Mouse (Mus musculus): ENCODE measurements around the gene Gpn3. TPM values are rescaled to one million over a fixed set of nuclear protein-coding genes. Genes with fewer than 3 reads are reported as not detected.

Gene Gpn3
- polyA plus RNA-seq, 1 experiment from 2014 or later: 45.7 TPM

DNA sequence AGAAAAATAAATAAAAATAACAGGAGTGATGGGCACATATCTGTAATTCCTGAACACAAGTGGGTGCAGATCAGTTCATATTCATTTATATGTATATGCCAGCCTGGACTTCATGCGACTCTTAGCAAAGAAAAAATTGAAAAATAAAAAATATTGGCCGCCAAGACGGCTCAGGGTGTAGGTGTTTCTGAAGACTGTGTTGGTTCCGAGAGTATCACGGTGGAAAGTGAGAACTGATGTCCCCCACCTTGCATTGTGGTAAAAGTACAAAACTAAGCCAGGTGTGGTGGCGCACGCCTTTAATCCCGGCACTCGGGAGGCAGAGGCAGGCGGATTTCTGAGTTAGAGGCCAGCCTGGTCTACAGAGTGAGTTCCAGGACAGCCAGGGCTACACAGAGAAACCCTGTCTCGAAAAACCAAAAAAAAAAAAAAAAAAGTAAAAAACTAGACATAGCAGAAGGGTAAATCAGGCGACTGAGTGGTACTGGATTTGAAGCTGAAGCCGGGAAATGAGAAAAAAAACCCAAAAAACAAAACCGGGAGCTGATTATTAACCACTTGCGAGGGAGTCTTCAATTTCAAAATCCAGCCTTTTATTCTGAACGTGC lies 19.6 kb downstream of the Gpn3 start:
- peak overlapping the region; percentile 75 for H3K27ac ChIP-seq (replicated peaks)
- H3K9ac ChIP-seq (replicated peaks): no peak overlapping the region
- no peaks in the 10 kb centered on the region for H3K36me3 ChIP-seq
- H3K27me3 ChIP-seq (replicated peaks): no peaks in the 10 kb centered on the region
- WGBS: 54% methylated on average over 15 of the region's 16 CpGs
- peak; percentile 3; the same call in 1 of the 2 replicates for ATAC-seq (ENCODE audit: low FRiP score)
- H3K4me3 ChIP-seq (replicated peaks): peak overlapping the region; percentile 86
- H3K4me1 ChIP-seq: peaks cover 15% of the 10 kb centered on the region
- H3K9me3 ChIP-seq (replicated peaks): no peaks in the 10 kb centered on the region
- H3K4me2 ChIP-seq: peak overlapping the region; percentile 77

- no peaks in the 10 kb centered on the region for H3K9me3 ChIP-seq (replicated peaks)
- peak within 1 kb of the TSS; percentile 90 for H3K9ac ChIP-seq (replicated peaks)
- H3K36me3 ChIP-seq: peaks cover 4% of the 10 kb centered on the region; the same call in 1 of the 2 replicates
- H3K4me2 ChIP-seq: peak within 1 kb of the TSS; percentile 77
- peak within 1 kb of the TSS; percentile 75 for H3K27ac ChIP-seq (replicated peaks)
- under 1% methylated on average over 39 of the region's 39 CpGs for WGBS
- peaks cover 15% of the 10 kb centered on the region for H3K4me1 ChIP-seq
- H3K27me3 ChIP-seq (replicated peaks): no peaks in the 10 kb centered on the region
- peak; percentile 96 for ATAC-seq (ENCODE audit: low FRiP score)
- H3K4me3 ChIP-seq (replicated peaks): peak within 1 kb of the TSS; percentile 86
These were observed 20.1 kb downstream of the Gpn3 start, which contains the start of gene Arpc3 for GRCm38 (mm10) chr5:122391786-122392180. TSS of gene Arpc3 (plus strand) at chr5:122391878.

DNA sequence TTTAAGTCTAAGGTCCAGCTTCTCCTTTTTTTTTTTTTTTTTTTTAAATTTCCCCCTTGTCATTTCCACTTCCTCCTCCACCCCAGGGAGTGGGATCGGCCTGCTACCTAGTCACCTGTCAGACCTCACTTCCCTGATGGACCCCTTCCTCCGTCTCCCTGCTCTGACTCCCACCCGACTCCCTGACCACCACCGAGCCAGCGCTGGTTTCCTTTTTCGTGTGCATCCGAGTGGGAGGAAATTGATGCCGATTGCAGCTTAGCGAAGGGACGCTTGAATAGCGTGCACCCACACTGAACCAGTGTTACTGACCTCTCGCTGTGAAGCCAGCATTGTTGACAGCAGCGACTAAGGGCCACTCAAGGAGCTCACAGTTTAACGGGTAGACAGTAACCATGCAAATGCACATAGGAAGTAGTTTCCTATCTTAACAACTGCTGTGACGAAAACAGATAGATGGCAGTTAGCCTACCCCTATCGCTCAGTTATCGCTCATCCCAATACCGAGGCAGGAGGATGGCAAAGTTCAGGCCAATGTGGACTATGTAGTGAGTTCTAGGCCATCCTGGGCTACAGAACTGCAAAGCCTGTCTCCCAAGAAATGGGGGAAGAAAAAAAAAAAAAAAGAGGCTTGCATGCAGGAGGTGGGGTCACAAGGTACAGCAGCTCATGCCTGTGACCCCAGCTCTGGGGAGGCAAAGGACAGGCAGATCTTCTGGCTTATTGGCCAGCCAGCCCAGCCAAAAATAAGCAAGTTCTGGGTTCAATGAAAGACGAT lies 20.7 kb downstream of the Gpn3 start:
- peak; percentile 53; the same call in 1 of the 2 replicates for ATAC-seq (ENCODE audit: low FRiP score)
- no peaks in the 10 kb centered on the region for H3K9me3 ChIP-seq (replicated peaks)
- peak overlapping the region; percentile 75 for H3K27ac ChIP-seq (replicated peaks)
- H3K4me2 ChIP-seq: peak overlapping the region; percentile 77
- peak overlapping the region; percentile 90 for H3K9ac ChIP-seq (replicated peaks)
- 16% methylated on average over 19 of the region's 19 CpGs for WGBS
- peak overlapping the region; percentile 86 for H3K4me3 ChIP-seq (replicated peaks)
- H3K27me3 ChIP-seq (replicated peaks): no peaks in the 10 kb centered on the region
- H3K4me1 ChIP-seq: peaks cover 15% of the 10 kb centered on the region
- peaks cover 10% of the 10 kb centered on the region for H3K36me3 ChIP-seq

- Histone ChIP-seq H3K36me3 (peaks cover 22% of the 10 kb centered on the region), H3K4me1 (peaks cover 15% of the 10 kb centered on the region), H3K9ac (replicated peaks) (no peak overlapping the region), H3K4me2 (no peak overlapping the region), H3K27ac (replicated peaks) (no peak overlapping the region), H3K27me3 (replicated peaks) (no peaks in the 10 kb centered on the region), H3K9me3 (replicated peaks) (no peaks in the 10 kb centered on the region), H3K4me3 (replicated peaks) (0 out of 2 replicates have a peak overlapping the region, but pooled peaks have one; percentile 2)
- no peak for ATAC-seq (ENCODE audit: low FRiP score)
- WGBS: 36% methylated on average over 2 of the region's 2 CpGs
These were observed 22.2 kb downstream of the Gpn3 start for GRCm38 (mm10) chr5:122393887-122394286.

DNA sequence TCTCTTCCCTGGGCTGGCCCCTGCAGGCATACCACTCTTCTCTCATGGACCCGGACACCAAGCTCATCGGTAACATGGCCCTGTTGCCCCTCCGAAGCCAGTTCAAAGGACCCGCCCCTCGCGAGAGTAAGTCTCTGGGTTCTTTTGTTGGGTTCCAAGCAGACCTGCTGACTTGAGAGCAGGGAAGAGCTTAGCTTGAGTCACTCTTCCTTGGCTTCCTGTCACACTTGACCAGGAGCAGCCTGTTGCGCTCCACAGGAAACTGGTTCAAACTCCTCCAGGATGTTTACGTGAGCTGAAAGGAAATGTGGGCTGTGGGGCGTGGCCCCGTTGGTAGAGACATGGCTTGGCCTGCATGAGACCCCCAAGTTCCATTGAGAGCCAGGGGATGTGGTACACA lies 25.1 kb downstream of the Gpn3 start:
- Histone ChIP-seq H3K27ac (replicated peaks) (no peak overlapping the region), H3K4me2 (no peak overlapping the region), H3K27me3 (replicated peaks) (no peaks in the 10 kb centered on the region), H3K4me1 (peaks cover 21% of the 10 kb centered on the region), H3K9me3 (replicated peaks) (no peaks in the 10 kb centered on the region), H3K36me3 (peaks cover 41% of the 10 kb centered on the region), H3K9ac (replicated peaks) (no peak overlapping the region), H3K4me3 (replicated peaks) (no peak overlapping the region)
- 87% methylated on average over 10 of the region's 10 CpGs for WGBS
- no peak for ATAC-seq (ENCODE audit: low FRiP score)

GRCm38 (mm10) chr5:122397495-122397894 lies 25.8 kb downstream of the Gpn3 start:
- H3K4me1 ChIP-seq: peaks cover 17% of the 10 kb centered on the region
- H3K36me3 ChIP-seq: peaks cover 48% of the 10 kb centered on the region
- no peaks in the 10 kb centered on the region for H3K27me3 ChIP-seq (replicated peaks)
- ATAC-seq (ENCODE audit: low FRiP score): no peak
- H3K4me2 ChIP-seq: no peak overlapping the region
- 89% methylated on average over 8 of the region's 8 CpGs for WGBS
- H3K4me3 ChIP-seq (replicated peaks): no peak overlapping the region
- no peak overlapping the region for H3K27ac ChIP-seq (replicated peaks)
- no peaks in the 10 kb centered on the region for H3K9me3 ChIP-seq (replicated peaks)
- H3K9ac ChIP-seq (replicated peaks): no peak overlapping the region

- Histone ChIP-seq H3K36me3 (peaks cover 72% of the 10 kb centered on the region), H3K9me3 (replicated peaks) (no peaks in the 10 kb centered on the region), H3K4me3 (replicated peaks) (no peak overlapping the region), H3K27me3 (replicated peaks) (no peaks in the 10 kb centered on the region), H3K9ac (replicated peaks) (no peak overlapping the region), H3K4me1 (peaks cover 6% of the 10 kb centered on the region), H3K4me2 (no peak overlapping the region), H3K27ac (replicated peaks) (no peak overlapping the region)
- 94% methylated on average over 8 of the region's 8 CpGs for WGBS
- no peak for ATAC-seq (ENCODE audit: low FRiP score)
These were observed 28.2 kb downstream of the Gpn3 start for GRCm38 (mm10) chr5:122399871-122400270.

DNA sequence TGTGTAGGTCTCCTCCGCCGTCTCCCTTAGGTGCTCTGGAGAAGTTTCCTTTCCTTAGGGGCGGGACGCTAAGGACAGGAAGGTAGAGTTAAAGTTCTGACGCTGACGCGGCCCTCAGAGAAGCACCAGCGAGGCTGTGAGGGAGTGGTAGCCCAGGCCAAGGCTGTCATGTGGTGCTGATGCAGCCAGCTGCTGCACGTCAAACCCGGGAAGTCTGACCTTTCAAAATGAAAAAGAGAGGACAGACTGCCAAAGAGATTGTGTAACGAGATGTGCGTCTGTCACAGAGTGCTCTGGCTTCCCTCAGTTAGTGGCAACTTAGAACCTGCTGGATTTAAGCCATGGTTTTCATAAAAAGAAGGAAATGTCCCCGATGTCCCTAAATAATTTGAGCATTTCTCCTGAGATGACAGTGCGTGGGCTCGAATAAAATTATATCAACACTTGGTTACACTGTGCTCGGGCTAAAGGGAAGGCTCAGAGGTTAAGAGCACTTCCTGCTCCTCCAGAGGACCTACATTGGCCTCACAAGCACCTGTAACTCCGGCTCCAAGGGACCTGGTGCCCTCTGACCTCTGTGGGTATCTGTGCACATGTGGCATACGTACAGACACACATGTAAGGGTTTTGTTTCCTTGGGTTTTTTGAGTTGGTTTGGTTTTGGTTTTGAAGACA lies 29.1 kb downstream of the Gpn3 start:
- Histone ChIP-seq H3K36me3 (peaks cover 81% of the 10 kb centered on the region), H3K4me3 (replicated peaks) (no peak overlapping the region), H3K9ac (replicated peaks) (no peak overlapping the region), H3K4me2 (no peak overlapping the region), H3K27me3 (replicated peaks) (no peaks in the 10 kb centered on the region), H3K27ac (replicated peaks) (no peak overlapping the region), H3K9me3 (replicated peaks) (no peaks in the 10 kb centered on the region), H3K4me1 (peaks cover 6% of the 10 kb centered on the region)
- 86% methylated on average over 18 of the region's 18 CpGs for WGBS
- ATAC-seq (ENCODE audit: low FRiP score): no peak

- 21% methylated on average over 8 of the region's 8 CpGs for WGBS
- Histone ChIP-seq H3K4me2 (no peak overlapping the region), H3K9me3 (replicated peaks) (no peaks in the 10 kb centered on the region), H3K36me3 (peaks cover 86% of the 10 kb centered on the region), H3K27ac (replicated peaks) (no peak overlapping the region), H3K4me3 (replicated peaks) (no peak overlapping the region), H3K9ac (replicated peaks) (no peak overlapping the region), H3K27me3 (replicated peaks) (no peaks in the 10 kb centered on the region), H3K4me1 (peaks cover 6% of the 10 kb centered on the region)
- ATAC-seq (ENCODE audit: low FRiP score): no peak
These were observed 29.6 kb downstream of the Gpn3 start for GRCm38 (mm10) chr5:122401303-122401640.

DNA sequence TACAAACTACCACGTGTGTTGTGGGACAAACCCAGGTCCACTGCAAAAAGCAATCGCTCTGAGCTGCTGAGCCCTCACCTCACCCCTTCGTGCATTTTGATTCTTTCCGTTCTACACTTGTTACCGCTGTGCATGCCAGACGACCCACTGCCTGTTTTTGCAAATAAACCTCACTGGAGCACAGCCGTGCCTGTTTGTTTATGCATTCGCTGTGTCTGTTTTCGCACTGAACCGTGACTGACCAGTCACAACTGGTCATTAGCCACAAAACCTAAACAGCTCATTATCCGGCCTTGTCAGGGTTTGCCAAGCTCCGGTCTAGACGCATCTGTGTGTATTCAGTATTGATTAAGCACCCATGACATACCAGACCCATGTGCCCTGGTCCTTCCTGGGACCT lies 30.5 kb downstream of the Gpn3 start:
- Histone ChIP-seq H3K4me2 (no peak overlapping the region), H3K4me1 (peaks cover 6% of the 10 kb centered on the region), H3K27ac (replicated peaks) (no peak overlapping the region), H3K27me3 (replicated peaks) (no peaks in the 10 kb centered on the region), H3K36me3 (peaks cover 87% of the 10 kb centered on the region), H3K9me3 (replicated peaks) (no peaks in the 10 kb centered on the region), H3K4me3 (replicated peaks) (no peak overlapping the region), H3K9ac (replicated peaks) (no peak overlapping the region)
- 81% methylated on average over 13 of the region's 13 CpGs for WGBS
- ATAC-seq (ENCODE audit: low FRiP score): no peak

DNA sequence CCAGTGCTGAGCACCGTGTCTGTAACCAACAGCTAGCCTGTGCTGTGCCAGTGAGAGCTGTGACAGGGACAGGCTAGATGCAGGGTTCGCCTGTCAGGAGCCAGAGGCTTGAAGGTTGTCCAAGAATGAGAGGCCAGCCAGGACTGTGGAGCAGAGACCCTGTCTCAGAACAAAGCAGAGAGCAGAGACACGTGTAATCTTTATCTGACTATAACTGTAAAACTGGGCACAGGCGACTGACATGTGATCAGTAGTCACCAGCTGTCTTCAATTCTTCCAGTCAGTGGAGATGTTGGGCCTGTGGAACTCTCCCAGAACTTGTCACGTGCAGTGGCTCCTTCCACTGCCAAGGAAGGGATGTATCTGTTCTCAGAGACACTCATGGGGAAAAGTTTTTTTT lies 31.1 kb downstream of the Gpn3 start:
- H3K27me3 ChIP-seq (replicated peaks): no peaks in the 10 kb centered on the region
- H3K9me3 ChIP-seq (replicated peaks): no peaks in the 10 kb centered on the region
- no peak for ATAC-seq (ENCODE audit: low FRiP score)
- peaks cover 87% of the 10 kb centered on the region for H3K36me3 ChIP-seq
- peaks cover 6% of the 10 kb centered on the region for H3K4me1 ChIP-seq
- H3K27ac ChIP-seq (replicated peaks): no peak overlapping the region
- no peak overlapping the region for H3K4me3 ChIP-seq (replicated peaks)
- H3K9ac ChIP-seq (replicated peaks): no peak overlapping the region
- H3K4me2 ChIP-seq: no peak overlapping the region
- WGBS: 87% methylated on average over 5 of the region's 5 CpGs

GRCm38 (mm10) chr5:122403362-122403761 lies 31.7 kb downstream of the Gpn3 start:
- ATAC-seq (ENCODE audit: low FRiP score): no peak
- no peak overlapping the region for H3K4me3 ChIP-seq (replicated peaks)
- no peaks in the 10 kb centered on the region for H3K9me3 ChIP-seq (replicated peaks)
- H3K4me1 ChIP-seq: peaks cover 6% of the 10 kb centered on the region
- H3K27ac ChIP-seq (replicated peaks): no peak overlapping the region
- H3K36me3 ChIP-seq: peaks cover 85% of the 10 kb centered on the region
- H3K4me2 ChIP-seq: no peak overlapping the region
- no peaks in the 10 kb centered on the region for H3K27me3 ChIP-seq (replicated peaks)
- H3K9ac ChIP-seq (replicated peaks): no peak overlapping the region
- 96% methylated on average over 12 of the region's 12 CpGs for WGBS
